Mouse (Mus musculus) midbrain, postnatal 0 days (tissue): ENCODE measurements at regions not wholly inside any gene's neighbourhood (a gene's known extent, or its start where the extent isn't known, plus 50 kb on each side); places are given as distances from the start of the nearest gene placed in this dataset.

Source experiments
- ATAC-seq: fragments of 200-750 bp; cut with Nextera tagmentation; 2 replicates; pipeline ENCODE4 v1.8.0; 2017; ENCODE audit warnings: moderate number of reproducible peaks, mild to moderate bottlenecking, moderate TSS enrichment, moderate library complexity; ENCODE audit not compliant: low FRiP score
- DNase-seq: peaks from one replicate; pipeline ENCODE4 v3.0.0-alpha.2; 2015; ENCODE audit warnings: low spot score
- H3K27ac ChIP-seq: fragments of 300-500 bp; sonication (generic); 2 replicates; pipeline ENCODE4 v1.5.1; 2014; ENCODE audit warnings: low read depth, mild to moderate bottlenecking, low read length, mixed read lengths
- H3K27me3 ChIP-seq: fragments of 300-500 bp; sonication (generic); 2 replicates; pipeline ENCODE4 v1.6.1; 2014; ENCODE audit warnings: low read length, control low read depth, mixed read lengths; ENCODE audit not compliant: insufficient read depth
- H3K36me3 ChIP-seq: fragments of 300-500 bp; sonication (generic); 2 replicates; pipeline ENCODE4 v1.6.1; 2014; ENCODE audit warnings: low read length, control low read depth, mixed read lengths; ENCODE audit not compliant: insufficient read depth
- H3K4me1 ChIP-seq: fragments of 300-500 bp; sonication (generic); 2 replicates; pipeline ENCODE4 v1.6.1; 2014; ENCODE audit warnings: mild to moderate bottlenecking, control low read depth, antibody characterized with exemption, low read length, mixed read lengths; ENCODE audit not compliant: insufficient read depth
- H3K4me2 ChIP-seq: fragments of 300-500 bp; sonication (generic); 2 replicates; pipeline ENCODE4 v1.6.1; 2014; ENCODE audit warnings: low read depth, mild to moderate bottlenecking, low read length, mixed read lengths; ENCODE audit not compliant: poor library complexity, severe bottlenecking
- H3K4me3 ChIP-seq: fragments of 300-500 bp; sonication (generic); 2 replicates; pipeline ENCODE4 v1.5.1; 2014; ENCODE audit warnings: low read depth, mild to moderate bottlenecking, low read length, moderate library complexity
- H3K9ac ChIP-seq: fragments of 300-500 bp; sonication (generic); replicated peaks from 2 replicates; pipeline ENCODE4 v1.6.1; 2014; ENCODE audit warnings: mild to moderate bottlenecking, low read length, moderate library complexity, mixed read lengths; ENCODE audit not compliant: poor library complexity, severe bottlenecking
- H3K9me3 ChIP-seq: fragments of 300-500 bp; sonication (generic); 2 replicates; pipeline ENCODE4 v1.6.1; 2016; ENCODE audit warnings: low read length, control low read depth
- CTCF ChIP-seq: IDR thresholded peaks from 2 replicates; pipeline ENCODE4 v1.5.1; 2016; ENCODE audit warnings: antibody characterized with exemption, mild to moderate bottlenecking
- WGBS: fragments of 180-500 bp; shearing (Covaris S2); extraction: QIAGEN DNeasy Blood & Tissue Kit; methylation state at CpG from one replicate; pipeline ENCODE4 v1.1.7; 2014; 5-methylcytosine and 5-hydroxymethylcytosine counted together

DNA sequence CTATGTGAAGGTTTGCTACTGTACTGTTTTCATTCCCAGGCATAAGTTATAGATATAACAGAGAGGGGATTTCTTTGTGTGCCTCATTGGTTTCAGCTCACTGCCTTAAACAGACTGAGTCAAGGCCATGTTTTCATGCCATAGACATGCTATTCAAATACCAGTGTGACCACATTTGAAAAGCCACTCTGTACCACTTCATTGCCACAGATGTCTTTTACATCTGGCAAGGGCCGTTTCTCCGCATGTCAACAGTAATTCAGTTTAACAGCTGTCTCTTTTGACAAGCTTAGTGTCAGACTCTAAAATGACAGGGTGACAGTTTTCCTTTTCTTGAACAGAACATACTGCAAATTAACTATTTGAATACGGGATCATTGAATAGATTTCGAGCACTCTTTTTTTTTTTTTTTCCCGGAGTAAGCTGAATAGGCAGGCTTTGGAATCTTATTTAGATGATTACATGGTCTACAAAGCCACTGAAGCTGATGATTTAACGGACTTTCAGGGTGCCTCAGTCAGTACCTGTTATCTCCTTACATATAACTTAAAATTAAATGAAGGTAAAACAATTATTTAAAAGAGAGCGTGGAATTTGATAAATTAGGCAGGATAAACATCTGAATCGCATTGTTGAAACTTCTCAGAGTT is 229.4 kb upstream of the Pou3f4 start:
- WGBS = 42% methylated on average over 8 of the region's 8 CpGs

More for the DNA sequence above, 229.4 kb upstream of the Pou3f4 start:
- no peaks in the 10 kb centered on the region for H3K36me3 ChIP-seq
- DNase-seq (peak; percentile 0), ATAC-seq (no peak)
- no peaks in the 10 kb centered on the region for H3K4me1 ChIP-seq
- no peak for TF ChIP-seq CTCF
- H3K9ac ChIP-seq = no peak overlapping the region
- no peak overlapping the region for H3K4me2 ChIP-seq
- H3K4me3 ChIP-seq = no peak overlapping the region
- no peaks in the 10 kb centered on the region for H3K27me3 ChIP-seq
- no peak overlapping the region for H3K27ac ChIP-seq
- H3K9me3 ChIP-seq = no peaks in the 10 kb centered on the region
